Mouse (Mus musculus) lung, postnatal 36 days (tissue): Measurements from ENCODE around the gene Ralb.
A peak's percentile ranks its signal among the peaks of the same experiment; 100 is the strongest.

Source experiments
- DNase-seq: peaks from one replicate; pipeline ENCODE4 v3.0.0; 2022; ENCODE audit warnings: mixed read lengths

Gene Ralb

DNA sequence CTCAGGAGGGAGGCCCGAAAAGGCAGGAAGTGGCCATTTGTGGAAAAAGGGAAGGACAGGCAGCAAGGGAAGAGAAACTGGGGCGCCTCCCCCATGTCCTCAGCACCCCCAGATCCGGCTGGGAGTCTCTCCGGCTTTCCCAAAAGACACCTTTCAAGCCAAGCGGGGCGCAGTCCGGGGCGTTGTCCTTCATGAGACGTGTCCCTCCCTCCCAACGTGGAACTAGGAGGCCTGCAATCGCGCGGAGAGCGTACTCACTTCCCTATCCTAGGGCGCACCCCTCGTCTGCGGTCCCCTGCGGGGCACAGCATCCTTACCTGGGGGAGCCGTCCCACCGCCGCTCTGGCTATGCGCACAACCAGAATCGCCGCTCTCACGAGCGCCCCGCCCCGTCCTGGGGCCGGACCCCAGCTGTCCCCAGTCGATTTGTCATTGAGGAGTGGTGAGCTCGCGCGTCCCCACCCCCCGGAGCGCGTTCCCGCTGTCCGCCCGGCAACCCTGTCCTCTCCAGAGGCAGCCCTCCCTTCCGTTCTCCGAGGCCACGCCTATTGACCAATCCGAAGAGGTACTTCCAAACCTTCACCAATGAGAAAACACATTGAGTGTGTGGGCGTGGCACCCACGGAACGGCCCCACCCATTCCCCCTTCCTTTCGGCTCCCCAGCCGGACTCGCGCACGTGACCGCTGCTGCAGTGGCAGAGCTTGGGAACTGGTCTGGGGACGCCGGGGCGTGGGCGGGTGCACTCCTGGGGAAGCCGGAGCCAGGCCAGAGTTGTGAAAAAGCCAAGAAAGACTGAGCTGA lies at the start of gene Ralb:
TSS of gene Ralb (minus strand) at position 535 of the 803 bp plus-strand sequence.
- DNase-seq: peak; percentile 100

DNA sequence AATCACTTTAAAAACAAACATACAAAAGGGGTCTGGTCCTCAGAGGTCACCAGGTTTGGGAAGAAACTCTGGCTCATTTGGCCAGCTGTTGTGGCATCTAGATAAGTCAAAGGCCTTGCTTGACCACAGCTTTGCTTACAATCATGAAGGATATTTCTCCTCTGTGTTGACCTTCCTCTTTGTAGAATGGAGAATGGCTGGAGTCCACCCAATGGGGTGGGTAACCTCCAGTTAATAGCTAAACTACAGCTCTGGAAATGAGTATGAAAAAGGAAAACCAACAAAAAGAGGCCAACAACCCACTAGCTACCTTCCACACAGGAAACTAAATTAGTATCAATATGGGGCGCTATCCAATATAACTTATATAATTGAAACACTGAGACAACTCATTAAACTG lies 47.1 kb upstream of the Ralb start:
- no peak for DNase-seq

DNA sequence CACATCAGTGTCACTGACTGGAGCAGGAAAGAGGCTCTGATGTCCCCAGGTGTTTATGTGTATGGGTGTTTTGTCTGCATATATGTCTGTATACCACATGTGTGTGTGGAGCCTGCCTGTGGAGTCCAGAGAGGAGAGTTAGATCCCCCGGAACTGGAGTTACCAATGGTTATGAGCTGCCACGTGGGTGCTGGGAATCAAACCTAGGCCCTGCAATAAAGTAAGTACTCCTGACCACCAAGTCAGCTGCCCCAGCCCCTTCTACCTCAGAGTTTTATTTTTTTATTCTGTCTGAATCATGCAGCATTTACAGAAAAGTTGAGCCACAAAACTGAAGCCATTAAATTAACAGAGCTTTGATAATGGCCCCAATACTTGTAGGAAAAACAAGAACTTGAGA lies 45.5 kb upstream of the Ralb start:
- no peak for DNase-seq

DNA sequence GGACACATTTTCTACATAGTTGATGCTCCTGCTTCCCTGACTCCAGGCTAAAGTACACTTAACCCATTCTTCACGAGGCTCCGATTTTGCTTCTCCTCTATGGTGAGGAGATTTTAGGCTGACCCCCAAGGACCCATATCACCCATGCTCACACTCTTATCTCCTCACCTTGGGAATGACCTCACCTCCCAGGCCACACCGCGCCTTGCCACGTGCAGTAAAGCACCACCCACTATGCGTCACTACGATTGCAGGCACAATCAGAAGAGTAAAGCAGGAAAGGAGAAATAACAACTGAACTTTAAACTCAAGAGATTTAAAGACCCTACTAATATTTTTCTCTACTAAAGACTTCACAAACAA lies 44.7 kb upstream of the Ralb start:
- no peak for DNase-seq

DNA sequence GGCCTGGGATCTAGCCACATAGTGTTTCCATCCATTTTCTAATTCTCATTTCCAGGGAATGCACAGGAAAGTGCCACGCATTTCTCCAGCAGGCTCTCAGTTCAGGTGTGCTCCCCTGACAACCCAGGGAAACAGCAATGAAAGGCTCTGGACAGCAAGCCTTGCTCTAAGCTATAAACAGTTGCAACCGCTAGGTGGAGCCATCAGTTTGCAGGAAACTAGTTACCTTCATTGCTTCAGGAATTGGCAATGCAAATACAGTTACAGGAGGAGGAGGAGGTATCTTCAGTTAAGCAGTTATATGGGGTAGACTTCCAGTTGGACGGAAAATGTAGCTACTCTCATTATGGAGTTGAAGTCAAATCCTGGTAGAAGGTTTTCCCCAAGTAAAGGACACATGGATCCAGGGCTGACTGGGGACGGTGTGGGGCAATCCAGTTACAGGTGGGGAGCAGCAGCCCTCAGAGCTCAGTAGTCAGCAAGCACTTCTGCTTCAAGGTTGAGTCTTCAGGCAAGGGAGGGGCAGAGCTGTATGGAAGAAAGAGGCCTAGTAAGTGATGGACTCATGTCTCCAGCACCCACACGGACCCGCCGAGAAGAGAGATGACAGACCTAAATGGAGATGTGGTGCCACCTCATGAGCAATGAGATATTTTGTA lies 44.2 kb upstream of the Ralb start:
- peak; percentile 88 for DNase-seq

DNA sequence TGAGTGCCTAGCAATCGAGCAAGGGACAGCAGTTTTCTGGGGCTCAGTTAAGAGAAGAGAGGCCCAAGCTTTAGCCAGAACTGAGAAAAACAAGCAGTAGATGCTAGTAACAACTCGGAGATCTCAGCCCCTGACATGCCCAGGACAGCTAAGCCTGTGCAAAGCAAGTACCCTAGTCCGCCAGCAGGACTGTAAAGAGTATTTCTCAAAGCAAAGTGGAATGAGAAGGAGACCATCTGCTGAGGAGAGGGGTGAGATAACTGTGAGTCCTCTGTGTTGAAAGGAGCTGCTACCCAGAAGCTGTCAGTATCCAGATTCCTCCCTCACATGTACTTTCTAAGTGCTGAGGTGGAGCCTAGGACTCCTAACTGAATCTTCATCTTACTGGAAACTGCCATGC lies 41.9 kb upstream of the Ralb start:
- DNase-seq: peak; percentile 40

DNA sequence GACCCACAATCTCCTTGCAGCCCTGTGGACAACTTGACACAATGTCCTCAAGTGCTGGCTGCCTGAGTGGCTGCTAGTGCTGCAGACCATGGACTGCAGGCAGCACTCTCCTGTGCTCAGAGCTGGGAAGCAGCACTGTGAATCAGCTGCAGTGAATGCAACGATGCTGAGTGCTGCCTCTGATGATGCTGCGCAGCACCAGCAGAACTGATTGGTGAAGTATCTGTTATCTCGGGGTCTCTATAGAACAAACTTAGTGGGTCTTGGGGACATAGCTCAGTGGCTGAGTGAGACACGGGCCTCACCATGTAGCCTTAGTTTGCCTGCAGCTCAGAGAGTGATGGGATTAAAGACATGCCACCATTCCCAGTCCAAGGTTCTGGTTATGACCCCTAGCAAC lies 41.1 kb upstream of the Ralb start:
- DNase-seq: no peak

DNA sequence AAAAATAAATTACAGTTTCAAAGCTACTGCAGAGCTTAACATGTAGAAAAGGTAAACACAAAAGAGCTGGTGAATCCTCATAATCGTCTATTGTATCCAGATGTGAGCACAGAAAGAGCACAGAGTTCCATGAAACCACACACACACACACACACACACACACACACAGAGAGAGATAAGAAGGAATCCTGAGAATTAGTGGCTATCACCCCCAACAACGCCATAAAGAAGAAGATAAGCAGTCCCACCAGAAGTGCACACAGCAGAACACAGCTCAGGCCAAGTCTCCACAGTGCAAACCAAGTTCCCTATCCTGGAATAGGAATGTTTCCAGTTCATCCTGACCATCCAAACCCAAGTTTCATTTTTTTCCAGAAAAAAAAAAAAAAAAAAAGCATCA lies 40.6 kb upstream of the Ralb start:
- DNase-seq: no peak

DNA sequence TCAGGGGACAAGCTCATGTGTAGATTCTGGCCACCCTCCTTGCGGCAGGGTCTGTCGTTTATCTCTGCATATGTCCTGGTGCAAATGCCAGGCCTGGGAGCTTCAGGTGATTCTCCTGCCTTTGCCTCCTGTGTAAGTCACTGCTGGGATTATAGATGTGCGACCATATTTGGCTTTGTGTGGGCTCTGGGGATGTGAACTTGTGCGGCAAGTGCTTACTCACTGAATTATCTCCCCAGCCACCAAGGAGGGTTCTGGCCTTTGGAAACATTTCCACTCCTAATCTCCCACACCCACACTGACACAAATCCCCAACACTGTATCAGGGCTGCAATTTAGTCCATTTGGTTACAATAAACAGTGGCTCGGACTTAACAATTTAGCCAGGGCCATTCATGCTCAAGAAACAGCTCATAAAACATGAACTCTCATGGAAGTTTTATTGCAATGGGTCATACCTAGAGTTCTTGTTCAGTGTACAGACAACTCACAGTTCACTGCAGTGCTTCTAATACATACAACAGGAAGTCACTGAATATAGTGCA lies 40.1 kb upstream of the Ralb start:
- DNase-seq: peak; percentile 19

DNA sequence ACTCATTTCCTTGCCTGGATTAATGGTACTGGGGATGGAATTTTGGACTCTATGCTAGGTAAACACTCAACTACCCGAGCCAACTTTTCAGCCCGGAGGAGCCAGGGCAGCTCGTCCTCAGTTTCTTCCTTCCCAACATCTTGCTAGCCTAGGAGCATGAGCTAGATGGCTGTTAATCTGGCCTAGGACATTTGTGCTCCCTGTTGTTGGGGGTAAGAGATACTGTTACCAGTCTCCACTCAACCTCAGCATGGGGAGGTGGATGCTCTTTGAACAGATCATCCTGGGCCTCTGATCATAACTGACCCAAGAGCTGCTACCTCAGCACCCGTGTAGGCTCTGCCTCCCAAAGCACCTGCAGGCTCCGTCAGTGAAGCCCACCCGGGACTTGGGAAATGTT lies 38.7 kb upstream of the Ralb start:
- no peak for DNase-seq

DNA sequence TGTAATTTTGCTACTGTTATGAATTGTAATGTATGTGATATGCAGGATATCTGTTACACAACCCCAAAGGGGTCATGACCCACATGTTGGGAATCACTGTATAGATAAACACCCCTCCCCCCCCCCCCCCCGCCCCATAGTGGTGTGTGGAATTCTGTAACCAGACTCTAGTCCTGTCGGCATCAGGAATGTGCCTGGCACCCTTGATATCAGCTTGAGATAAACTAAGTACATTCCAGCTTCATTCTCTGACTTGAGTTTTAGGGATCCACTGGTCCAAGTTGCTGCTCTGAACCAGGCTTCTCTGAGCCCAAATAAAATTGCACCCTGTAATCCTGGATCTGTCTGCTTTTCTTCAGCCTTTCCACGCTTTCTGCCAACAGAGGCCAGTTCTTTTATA lies 37.0 kb upstream of the Ralb start:
- DNase-seq: peak; percentile 25

DNA sequence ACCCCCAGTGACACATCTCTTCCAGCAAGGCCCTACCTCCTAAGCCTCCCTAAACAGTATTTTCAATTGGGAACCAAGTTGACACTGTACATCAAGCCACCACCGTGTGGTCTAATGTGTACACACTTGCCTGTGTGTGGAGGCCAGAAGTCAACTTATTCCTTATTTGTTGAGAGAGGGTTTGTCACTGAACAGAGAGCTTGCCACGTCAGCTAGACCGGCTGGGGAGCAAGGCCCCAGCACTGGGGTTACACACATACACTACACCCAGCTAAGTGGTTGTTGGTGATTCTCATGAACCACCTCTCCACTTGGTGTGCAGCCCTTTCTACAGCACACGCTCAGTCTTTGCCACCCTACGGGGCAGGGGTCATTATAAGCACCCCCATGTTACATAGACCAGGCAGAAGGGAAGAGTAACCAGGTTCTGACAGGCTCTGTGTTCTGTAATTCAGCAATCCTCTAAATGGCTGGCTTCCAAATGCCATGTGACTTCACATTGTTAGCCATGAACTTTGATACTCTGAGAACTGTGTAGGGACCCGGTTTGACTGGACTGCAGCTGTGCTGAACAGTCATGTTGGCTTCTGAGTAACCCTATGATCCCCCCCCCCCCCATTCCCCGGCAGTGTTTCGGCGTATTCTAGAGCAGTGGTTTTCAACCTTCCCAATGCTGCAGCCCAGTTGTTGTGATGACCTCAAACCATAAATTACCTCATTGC lies 36.4 kb upstream of the Ralb start:
- peak; percentile 46 for DNase-seq

DNA sequence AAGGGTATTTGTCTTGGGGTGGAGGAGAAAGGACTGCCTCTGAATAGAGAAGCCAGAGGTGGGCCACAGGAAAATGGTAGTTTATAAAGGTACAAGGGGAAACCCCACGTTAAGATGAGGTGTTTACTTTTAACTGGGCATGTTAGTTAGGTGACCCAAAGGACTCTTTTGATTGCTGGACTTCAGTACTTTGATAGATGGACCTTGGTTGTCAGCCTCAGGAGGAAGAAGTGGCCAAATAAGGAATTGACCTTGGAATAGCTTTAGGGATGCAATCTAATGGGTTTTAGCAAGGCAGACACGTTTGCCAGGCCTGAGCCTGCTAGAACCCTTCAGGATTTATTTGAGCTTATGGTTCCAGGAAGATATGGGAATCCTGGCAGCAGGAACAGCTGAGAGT lies 34.7 kb upstream of the Ralb start:
- no peak for DNase-seq

DNA sequence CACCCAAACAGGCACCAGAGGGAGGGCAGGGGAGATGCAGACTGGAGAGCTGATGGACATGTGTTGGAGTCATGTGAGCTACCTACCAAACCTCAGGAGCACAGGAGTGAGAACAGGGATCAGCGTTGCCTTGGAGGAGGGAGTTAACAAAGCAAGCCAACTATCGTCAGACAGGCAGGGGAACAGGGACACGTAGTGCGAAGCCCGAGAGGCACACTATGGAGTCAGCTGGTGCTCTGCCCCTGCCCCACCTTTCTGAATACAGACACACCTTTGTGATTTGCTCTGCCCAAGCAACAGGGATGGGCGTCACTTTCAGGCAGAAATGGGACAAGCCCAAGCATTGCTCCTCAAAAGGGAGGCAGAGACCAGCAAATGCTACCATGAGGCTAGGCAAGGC lies 33.1 kb upstream of the Ralb start:
- DNase-seq: no peak

DNA sequence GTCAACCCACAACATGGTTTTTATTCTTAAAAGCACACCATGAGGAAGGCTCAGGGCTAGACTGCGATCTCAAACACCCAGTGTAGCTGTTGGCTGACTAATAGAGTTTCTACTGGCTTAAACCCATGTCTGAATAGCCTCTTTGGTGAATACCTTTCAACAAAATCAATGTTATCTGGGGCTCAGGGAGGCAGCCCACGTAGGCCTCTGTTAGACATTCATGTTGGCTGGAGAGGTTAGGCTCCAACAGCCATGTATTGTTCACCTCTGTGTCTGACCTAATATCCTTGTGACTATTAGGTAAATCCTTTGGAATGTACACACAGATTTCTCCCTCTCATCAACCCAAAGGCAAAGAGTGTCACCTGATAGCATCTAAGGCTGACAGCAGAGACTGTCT lies 31.5 kb upstream of the Ralb start:
- no peak for DNase-seq

DNA sequence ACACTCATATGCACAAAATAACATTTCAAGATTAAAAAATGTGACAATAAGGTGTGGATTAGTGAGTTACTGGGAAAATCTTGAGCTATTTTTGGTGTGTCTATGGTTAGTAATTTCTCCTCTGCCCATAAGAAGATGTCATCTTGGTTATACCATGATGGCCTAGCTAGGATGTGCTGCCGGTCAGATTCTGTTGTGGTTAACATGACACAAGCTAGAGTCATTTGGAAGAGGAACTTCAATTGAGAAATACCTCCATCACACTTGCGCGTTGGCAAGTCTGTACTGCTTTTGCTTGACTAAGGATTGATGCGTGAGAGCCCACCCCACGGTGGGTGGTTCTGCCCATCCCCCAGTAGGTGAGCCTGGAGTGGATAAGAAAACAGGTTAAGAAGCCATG lies 29.7 kb upstream of the Ralb start:
- DNase-seq: peak; percentile 39

DNA sequence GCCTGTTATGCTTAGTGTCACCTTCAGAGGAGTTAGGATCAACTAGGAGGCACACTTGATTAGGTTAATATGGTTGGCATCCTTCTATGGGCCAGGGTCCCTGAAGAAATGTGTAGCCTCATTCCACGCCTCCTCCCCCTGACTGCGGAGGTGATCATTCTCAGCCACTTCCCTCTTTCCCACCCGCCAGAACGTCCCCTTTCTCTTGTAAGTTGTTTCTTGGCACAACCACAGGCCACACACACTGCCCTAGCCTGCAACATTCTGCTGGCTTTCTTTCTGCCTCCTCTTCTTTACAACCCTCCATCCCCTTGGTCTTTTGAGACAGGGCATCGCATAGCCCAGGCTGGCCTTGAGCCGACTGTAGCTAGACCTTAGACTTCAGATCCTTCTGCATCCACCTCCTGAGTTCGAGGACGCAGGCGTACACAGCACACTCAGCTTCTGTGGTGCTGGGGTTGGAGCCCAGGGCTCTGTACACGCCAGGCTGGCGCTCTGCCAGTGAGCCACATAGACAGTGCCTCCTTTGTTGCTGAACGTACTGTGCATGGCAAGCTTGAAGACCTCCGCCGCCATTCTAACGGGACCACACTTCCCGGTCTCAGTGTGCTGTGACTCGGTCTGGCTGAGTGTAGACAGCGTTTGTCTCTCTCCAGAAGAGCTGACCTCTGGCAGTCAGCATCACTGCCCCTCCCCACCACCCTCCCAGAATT lies 28.7 kb upstream of the Ralb start:
- no peak for DNase-seq

DNA sequence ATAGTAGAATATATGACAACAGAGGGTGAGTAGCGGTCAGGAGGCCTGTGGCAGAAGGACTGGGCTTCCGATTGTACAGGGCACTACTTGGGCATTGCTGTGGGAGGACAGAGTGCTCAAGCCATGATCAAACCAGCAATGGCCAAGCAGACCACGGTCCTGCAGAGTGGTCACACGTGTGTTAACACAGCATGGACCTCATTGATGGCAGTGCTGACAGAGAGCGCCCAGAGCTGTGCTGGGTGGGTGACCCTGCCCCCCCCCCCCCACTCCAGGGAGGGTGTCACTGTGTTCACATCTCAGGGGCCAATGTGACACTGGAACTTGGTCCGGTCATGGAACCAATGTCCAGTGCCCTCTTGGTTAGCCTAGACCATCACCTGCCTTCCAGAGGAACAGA lies 27.6 kb upstream of the Ralb start:
- no peak for DNase-seq

DNA sequence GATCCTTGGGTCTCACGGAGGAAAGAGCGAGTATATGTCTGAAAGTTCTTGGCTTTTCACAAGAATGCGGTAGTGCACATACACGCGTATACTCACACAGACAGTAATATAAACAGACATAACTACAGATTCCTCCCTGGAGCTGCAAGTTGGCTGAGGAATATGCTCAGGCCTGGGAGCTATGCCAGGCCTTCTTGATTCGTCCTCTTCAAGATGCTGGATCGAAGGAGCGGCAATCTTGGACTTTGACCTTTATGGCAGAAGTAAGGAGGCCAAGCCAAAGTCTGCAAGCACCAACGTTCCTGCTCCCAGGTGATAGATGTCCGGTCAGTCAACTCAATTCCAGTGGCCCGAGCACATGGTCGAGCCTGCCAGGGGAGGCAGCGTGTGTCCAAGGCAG lies 26.3 kb upstream of the Ralb start:
- DNase-seq: no peak

DNA sequence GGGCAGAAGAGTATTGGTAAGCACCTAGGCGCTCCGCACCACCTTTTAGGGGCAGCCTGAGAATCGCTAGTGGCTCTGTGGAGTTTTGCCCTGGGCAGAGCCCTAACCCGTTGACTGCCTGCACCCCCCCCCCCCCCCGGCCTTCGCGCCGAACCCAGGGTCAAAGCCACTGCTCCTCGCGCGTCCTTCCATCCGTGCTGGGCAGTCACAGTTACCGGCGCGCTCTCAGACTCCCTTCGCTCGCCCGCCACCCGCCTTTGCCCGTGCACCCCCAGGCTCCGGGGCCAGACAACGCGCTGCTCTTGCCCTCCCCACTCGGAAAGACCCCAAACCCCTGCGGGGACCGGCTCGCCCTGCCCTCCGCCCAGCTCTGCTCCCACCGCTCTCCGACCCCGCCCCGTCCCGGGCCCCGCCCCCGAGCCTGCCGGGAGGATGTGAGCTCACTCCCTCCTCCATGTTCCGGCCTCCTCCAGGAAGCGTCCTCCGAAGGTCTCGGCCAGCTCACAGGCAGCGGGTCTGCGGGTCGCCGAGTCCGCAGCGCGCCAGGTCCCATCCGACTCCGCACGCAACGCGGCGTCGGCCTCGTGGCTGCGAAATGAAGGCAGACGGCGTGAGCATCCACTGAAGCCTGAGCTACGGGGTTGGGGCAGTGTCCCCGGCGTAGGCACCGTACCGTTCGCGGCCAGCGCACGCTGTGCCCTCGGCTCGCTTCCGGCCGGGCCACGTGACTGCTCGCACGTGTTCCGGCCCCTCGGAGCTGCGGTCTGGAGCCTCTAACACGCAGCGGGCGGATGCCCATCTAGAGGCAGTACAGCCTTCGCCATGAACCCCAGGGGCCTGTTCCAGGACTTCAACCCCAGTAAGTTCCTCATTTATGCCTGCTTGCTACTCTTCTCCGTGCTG lies 21.3 kb upstream of the Ralb start, which contains the start of gene Tmem185b:
TSS of gene Tmem185b (plus strand) at position 472 of the 903 bp plus-strand sequence.
- peak; percentile 93 for DNase-seq

DNA sequence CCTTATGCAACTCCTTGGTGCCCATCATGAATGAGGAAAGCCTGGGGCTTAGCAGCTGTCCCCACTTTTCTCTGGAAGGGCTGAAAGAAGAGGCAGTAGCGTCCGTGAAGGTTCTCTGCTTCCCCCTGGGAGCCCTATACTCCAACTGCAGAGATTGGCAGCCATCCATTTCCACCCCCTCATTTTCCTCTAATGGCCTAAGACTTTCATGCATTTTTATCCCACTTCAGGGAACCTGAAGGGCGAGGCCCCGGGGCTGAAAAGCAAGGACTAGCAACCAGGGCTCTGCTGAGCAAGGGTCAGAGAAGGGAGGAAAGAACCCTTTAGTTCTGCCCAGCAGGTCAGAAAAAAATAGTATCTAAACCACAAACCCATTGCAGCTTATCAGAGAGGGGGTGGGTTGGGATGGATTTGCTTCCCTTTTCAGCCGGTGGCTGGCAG lies 20.4 kb upstream of the Ralb start:
- peak; percentile 27 for DNase-seq

DNA sequence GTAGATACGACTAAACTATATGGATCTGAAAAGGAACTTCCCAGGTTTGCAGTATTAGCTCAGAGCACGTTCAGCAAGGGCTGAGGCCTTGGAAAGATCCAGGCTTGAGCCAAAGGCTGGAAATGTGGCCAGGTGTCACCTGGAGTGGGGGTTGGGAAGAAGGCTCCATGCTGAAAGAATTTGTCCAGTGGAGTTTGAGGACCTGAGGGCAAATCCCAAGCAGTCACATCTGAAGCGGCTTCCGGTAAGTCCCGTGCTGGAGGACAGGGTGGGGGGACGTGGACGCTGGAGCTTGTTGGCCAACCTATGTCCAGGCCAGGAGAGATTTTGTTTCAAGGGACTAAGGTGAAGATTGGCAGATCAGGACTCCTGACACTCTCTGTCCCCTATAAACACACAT lies 19.2 kb upstream of the Ralb start:
- DNase-seq: no peak
